Mouse (Mus musculus) A20 (cell line): Measurements from ENCODE around the gene Zfr2.

Source experiments
- DNase-seq: peaks from one replicate; pipeline ENCODE4 v3.0.0-alpha.2; 2011; ENCODE audit warnings: low read depth, low spot score

Gene Zfr2

GRCm38 (mm10) chr10:81247804-81248203 lies 14.8 kb downstream of the Zfr2 start:
- DNase-seq = no peak

GRCm38 (mm10) chr10:81249442-81249841 lies 16.5 kb downstream of the Zfr2 start:
- no peak for DNase-seq

- DNase-seq = peak; percentile 22
These were observed 19.8 kb downstream of the Zfr2 start, which contains the start of gene Matk for GRCm38 (mm10) chr10:81252424-81253419. TSS of gene Matk (plus strand) at chr10:81252935.

- no peak for DNase-seq
These were observed 21.9 kb downstream of the Zfr2 start for GRCm38 (mm10) chr10:81254886-81255285.

- peak; percentile 16 for DNase-seq
These were observed 24.4 kb downstream of the Zfr2 start for GRCm38 (mm10) chr10:81257158-81258039.

GRCm38 (mm10) chr10:81259225-81259884 lies 26.4 kb downstream of the Zfr2 start:
- DNase-seq = no peak

- DNase-seq = no peak
These were observed 28.1 kb downstream of the Zfr2 start for GRCm38 (mm10) chr10:81261025-81261424.

- DNase-seq = no peak
These were observed 32.6 kb downstream of the Zfr2 start for GRCm38 (mm10) chr10:81265540-81265939.

- peak; percentile 98 for DNase-seq
These were observed 33.5 kb downstream of the Zfr2 start, which contains the start of the genes Mrpl54 and Apba3 for GRCm38 (mm10) chr10:81266211-81267105. TSS of gene Mrpl54 (minus strand) at chr10:81266934. TSS of gene Apba3 (plus strand) at chr10:81266960.

GRCm38 (mm10) chr10:81268056-81268455 lies 35.1 kb downstream of the Zfr2 start:
- DNase-seq = peak; percentile 87

GRCm38 (mm10) chr10:81268643-81269412 lies 35.9 kb downstream of the Zfr2 start:
- DNase-seq = no peak

GRCm38 (mm10) chr10:81272356-81272755 lies 39.4 kb downstream of the Zfr2 start:
- no peak for DNase-seq

GRCm38 (mm10) chr10:81273842-81274241 lies 40.9 kb downstream of the Zfr2 start:
- DNase-seq = no peak

GRCm38 (mm10) chr10:81277676-81278075 lies 44.7 kb downstream of the Zfr2 start:
- DNase-seq = no peak

- DNase-seq = no peak
These were observed 46.5 kb downstream of the Zfr2 start for GRCm38 (mm10) chr10:81279496-81279895.

GRCm38 (mm10) chr10:81284189-81284588 lies 51.2 kb downstream of the Zfr2 start:
- DNase-seq = no peak

GRCm38 (mm10) chr10:81284719-81285118 lies 51.8 kb downstream of the Zfr2 start:
- no peak for DNase-seq

- DNase-seq = peak; percentile 95
These were observed 52.9 kb downstream of the Zfr2 start for GRCm38 (mm10) chr10:81285694-81286450.

GRCm38 (mm10) chr10:81286586-81286985 lies 53.6 kb downstream of the Zfr2 start:
- DNase-seq = peak; percentile 60
